Mouse (Mus musculus) bone marrow, adult 2 months (tissue): ENCODE measurements around the gene Zfp609.

ENCODE experiments used
- CTCF ChIP-seq: fragments of 200-500 bp; IDR thresholded peaks from 2 replicates; pipeline ENCODE4 v1.5.1; 2011; ENCODE audit warnings: low read length, control low read depth; ENCODE audit not compliant: control insufficient read depth, insufficient read depth
- POLR2A ChIP-seq: fragments of 200-500 bp; IDR thresholded peaks from 2 replicates; pipeline ENCODE4 v1.6.1; 2011; ENCODE audit warnings: low read depth, mild to moderate bottlenecking, control low read depth, low read length, borderline replicate concordance; ENCODE audit not compliant: control insufficient read depth

- TF ChIP-seq POLR2A = no peak
- TF ChIP-seq CTCF = no peak
Measured at GRCm38 (mm10) chr9:65667701-65668100, 159.7 kb downstream of the Zfp609 start, which contains the start of gene Oaz2.
